Mouse (Mus musculus) splenic B cell, adult 2 months (primary cell): ENCODE results near the gene Rabep1.

Experiments
- DNase-seq: peaks from one replicate; pipeline ENCODE4 v3.0.0-alpha.2; 2011; ENCODE audit warnings: low read depth, low spot score
- H3K27me3 ChIP-seq: 2 replicates; pipeline ENCODE4 v1.6.1; 2012; ENCODE audit warnings: mild to moderate bottlenecking, low read length, moderate library complexity, mixed read lengths; ENCODE audit not compliant: control insufficient read depth, poor library complexity, insufficient read depth, severe bottlenecking
- H3K36me3 ChIP-seq: 2 replicates; pipeline ENCODE4 v1.6.1; 2012; ENCODE audit warnings: mild to moderate bottlenecking, low read length, moderate library complexity, mixed read lengths; ENCODE audit not compliant: control insufficient read depth, poor library complexity, insufficient read depth, severe bottlenecking

Rabep1 gene

GRCm38 (mm10) chr11:70964222-70964907 is 119.8 kb downstream of the Rabep1 start:
- no peak for DNase-seq
- peaks cover 24% of the 10 kb centered on the region for H3K36me3 ChIP-seq
- no peaks in the 10 kb centered on the region for H3K27me3 ChIP-seq

GRCm38 (mm10) chr11:70969271-70969794 is 124.8 kb downstream of the Rabep1 start:
- no peak for DNase-seq
- H3K36me3 ChIP-seq, result peaks cover 11% of the 10 kb centered on the region; the same call in 1 of the 2 replicates
- no peaks in the 10 kb centered on the region for H3K27me3 ChIP-seq

- H3K36me3 ChIP-seq, result peaks cover 8% of the 10 kb centered on the region; the same call in 1 of the 2 replicates
- peak; percentile 97 for DNase-seq
- no peaks in the 10 kb centered on the region for H3K27me3 ChIP-seq
Measured at GRCm38 (mm10) chr11:70969821-70970559, 125.4 kb downstream of the Rabep1 start, which contains the start of the genes Nup88 and Rpain. TSS of gene Nup88 (minus strand) at chr11:70969973. TSS of gene Rpain (plus strand) at chr11:70970213.

GRCm38 (mm10) chr11:70970560-70971540 is 126.3 kb downstream of the Rabep1 start:
- Histone ChIP-seq H3K36me3 (peaks cover 8% of the 10 kb centered on the region; the same call in 1 of the 2 replicates), H3K27me3 (no peaks in the 10 kb centered on the region)
- peak; percentile 71 for DNase-seq

- DNase-seq, result no peak
- Histone ChIP-seq H3K36me3 (no peaks in the 10 kb centered on the region; the same call in 1 of the 2 replicates), H3K27me3 (no peaks in the 10 kb centered on the region)
Measured at GRCm38 (mm10) chr11:70972586-70972985, 128.0 kb downstream of the Rabep1 start.

- no peaks in the 10 kb centered on the region for H3K27me3 ChIP-seq
- DNase-seq, result peak; percentile 36
- H3K36me3 ChIP-seq, result peaks cover 3% of the 10 kb centered on the region; the same call in 1 of the 2 replicates
Measured at GRCm38 (mm10) chr11:70973947-70974346, 129.4 kb downstream of the Rabep1 start.

- Histone ChIP-seq H3K36me3 (peaks cover 3% of the 10 kb centered on the region; the same call in 1 of the 2 replicates), H3K27me3 (no peaks in the 10 kb centered on the region)
- DNase-seq, result no peak
Measured at GRCm38 (mm10) chr11:70975193-70975592, 130.6 kb downstream of the Rabep1 start.

- Histone ChIP-seq H3K36me3 (peaks cover 3% of the 10 kb centered on the region; the same call in 1 of the 2 replicates), H3K27me3 (no peaks in the 10 kb centered on the region)
- DNase-seq, result no peak
Measured at GRCm38 (mm10) chr11:70977293-70977692, 132.7 kb downstream of the Rabep1 start.

GRCm38 (mm10) chr11:70980232-70980631 is 135.7 kb downstream of the Rabep1 start:
- peak; percentile 16 for DNase-seq
- peaks cover 3% of the 10 kb centered on the region; the same call in 1 of the 2 replicates for H3K36me3 ChIP-seq
- H3K27me3 ChIP-seq, result no peaks in the 10 kb centered on the region

GRCm38 (mm10) chr11:70980751-70981510 is 136.4 kb downstream of the Rabep1 start:
- peaks cover 3% of the 10 kb centered on the region for H3K36me3 ChIP-seq
- DNase-seq, result no peak
- H3K27me3 ChIP-seq, result no peaks in the 10 kb centered on the region

- no peaks in the 10 kb centered on the region for H3K27me3 ChIP-seq
- H3K36me3 ChIP-seq, result peaks cover 6% of the 10 kb centered on the region
- no peak for DNase-seq
Measured at GRCm38 (mm10) chr11:70982030-70982429, 137.5 kb downstream of the Rabep1 start.

- H3K27me3 ChIP-seq, result no peaks in the 10 kb centered on the region
- H3K36me3 ChIP-seq, result peaks cover 6% of the 10 kb centered on the region
- DNase-seq, result peak; percentile 94
Measured at GRCm38 (mm10) chr11:70982557-70983228, 138.1 kb downstream of the Rabep1 start, which contains the start of gene C1qbp. TSS of gene C1qbp (minus strand) at chr11:70983026.
